Mouse (Mus musculus) adrenal gland, postnatal 4 days (tissue): Measurements from ENCODE around the gene B3gat3. TPM values are rescaled to one million over a fixed set of nuclear protein-coding genes. Genes with fewer than 3 reads are reported as not detected.
"Not testable (repeated sequence)": the region's sequence is repeated elsewhere in the genome, so short reads cannot be mapped to it uniquely, and the experiment has no call there.

ENCODE experiments used
- DNase-seq, 2 experiments: peaks; one replicate each; pipeline ENCODE4 v3.0.0; 2021 to 2022; ENCODE audit warnings: low spot score in 2 of 2, mixed read lengths in 2 of 2
- total RNA-seq, 2 experiments: library from RNA; stranded (reverse); gene quantifications; 2 replicates each; pipeline ENCODE4 v1.2.3; 2021

B3gat3 gene
- total RNA-seq, 2 experiments from 2014 or later = 56.2 to 56.8 TPM

GRCm38 (mm10) chr19:8941515-8942217 lies 21.5 kb downstream of the B3gat3 start, which contains the start of gene Mta2:
Mta2 (plus strand) TSS chr19:8941875.
- DNase-seq = peak; percentile 96 to 97

- no peak for DNase-seq
Observed at GRCm38 (mm10) chr19:8942276-8942964, 22.2 kb downstream of the B3gat3 start.

GRCm38 (mm10) chr19:8943047-8943446 lies 22.9 kb downstream of the B3gat3 start:
- no peak for DNase-seq

- no peak for DNase-seq
Observed at GRCm38 (mm10) chr19:8944062-8944461, 23.9 kb downstream of the B3gat3 start.

GRCm38 (mm10) chr19:8944750-8945149 lies 24.6 kb downstream of the B3gat3 start:
- DNase-seq = peak in 1 of 2 experiments; percentile 79

GRCm38 (mm10) chr19:8945251-8945650 lies 25.1 kb downstream of the B3gat3 start:
- no peak for DNase-seq

- no peak for DNase-seq
Observed at GRCm38 (mm10) chr19:8946929-8947328, 26.8 kb downstream of the B3gat3 start.

- no peak for DNase-seq
Observed at GRCm38 (mm10) chr19:8950190-8950589, 30.0 kb downstream of the B3gat3 start.

GRCm38 (mm10) chr19:8952241-8952640 lies 32.1 kb downstream of the B3gat3 start:
- no peak for DNase-seq

GRCm38 (mm10) chr19:8953135-8954039 lies 33.2 kb downstream of the B3gat3 start, which contains the start of gene Tut1:
Tut1 (plus strand) TSS chr19:8953847.
- DNase-seq = peak; percentile 52 to 81

GRCm38 (mm10) chr19:8954171-8954570 lies 34.0 kb downstream of the B3gat3 start:
- no peak for DNase-seq

- DNase-seq = no peak
Observed at GRCm38 (mm10) chr19:8962256-8962655, 42.1 kb downstream of the B3gat3 start.

GRCm38 (mm10) chr19:8965075-8965474 lies 44.9 kb downstream of the B3gat3 start:
- DNase-seq = no peak

GRCm38 (mm10) chr19:8965771-8966170 lies 45.6 kb downstream of the B3gat3 start:
- no peak for DNase-seq

GRCm38 (mm10) chr19:8966198-8966589 lies 46.0 kb downstream of the B3gat3 start:
- DNase-seq = no peak

GRCm38 (mm10) chr19:8966590-8967372 lies 46.6 kb downstream of the B3gat3 start, which contains the start of gene Eef1g:
Eef1g (plus strand) TSS chr19:8967041.
- DNase-seq = peak; percentile 92 to 95

GRCm38 (mm10) chr19:8967373-8967743 lies 47.2 kb downstream of the B3gat3 start:
- no peak for DNase-seq

GRCm38 (mm10) chr19:8967893-8968292 lies 47.7 kb downstream of the B3gat3 start:
- DNase-seq = no peak

- not testable (repeated sequence) for DNase-seq
Observed at GRCm38 (mm10) chr19:8972491-8972890, 52.3 kb downstream of the B3gat3 start.

- no peak for DNase-seq
Observed at GRCm38 (mm10) chr19:8974638-8975037, 54.5 kb downstream of the B3gat3 start.

GRCm38 (mm10) chr19:8975491-8975890 lies 55.3 kb downstream of the B3gat3 start:
- DNase-seq = no peak
